Mouse (Mus musculus) urinary bladder, postnatal 4 days (tissue): ENCODE data around the gene St14.

Experiments used
- DNase-seq, 2 experiments: peaks; one replicate each; pipeline ENCODE4 v3.0.0; 2021 to 2022; ENCODE audit warnings: low spot score in 2 of 2

The St14 gene

DNA sequence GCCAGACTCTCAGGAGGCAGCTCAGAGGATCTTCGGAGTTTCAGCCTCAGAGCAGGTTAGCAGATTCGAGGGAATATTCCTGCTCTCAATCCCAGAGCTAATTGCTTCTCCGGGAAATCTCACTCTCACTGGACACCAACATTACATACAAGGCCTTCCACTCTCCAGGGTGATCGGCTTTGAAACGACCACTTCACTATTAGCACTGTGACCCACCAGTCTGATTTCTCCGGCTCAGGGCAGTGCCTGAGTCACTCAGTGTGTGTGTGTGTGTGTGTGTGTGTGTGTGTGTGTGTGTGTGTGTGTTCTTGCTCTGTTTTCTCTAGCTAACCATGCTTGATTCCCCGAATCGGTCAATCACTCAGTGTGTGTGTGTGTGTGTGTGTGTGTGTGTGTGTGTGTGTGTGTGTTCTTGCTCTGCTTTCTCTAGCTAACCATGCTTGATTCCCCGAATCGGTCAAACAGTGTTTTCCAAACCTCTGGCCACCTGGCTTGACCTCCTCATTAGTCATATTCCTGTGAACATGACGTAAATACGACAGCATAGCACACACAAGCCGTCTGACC lies 9.1 kb downstream of the St14 start:
- DNase-seq: no peak

- DNase-seq: no peak
These were observed 11.1 kb downstream of the St14 start for GRCm38 (mm10) chr9:31120533-31120915.

- DNase-seq: no peak
These were observed 11.6 kb downstream of the St14 start for GRCm38 (mm10) chr9:31119882-31120532.

DNA sequence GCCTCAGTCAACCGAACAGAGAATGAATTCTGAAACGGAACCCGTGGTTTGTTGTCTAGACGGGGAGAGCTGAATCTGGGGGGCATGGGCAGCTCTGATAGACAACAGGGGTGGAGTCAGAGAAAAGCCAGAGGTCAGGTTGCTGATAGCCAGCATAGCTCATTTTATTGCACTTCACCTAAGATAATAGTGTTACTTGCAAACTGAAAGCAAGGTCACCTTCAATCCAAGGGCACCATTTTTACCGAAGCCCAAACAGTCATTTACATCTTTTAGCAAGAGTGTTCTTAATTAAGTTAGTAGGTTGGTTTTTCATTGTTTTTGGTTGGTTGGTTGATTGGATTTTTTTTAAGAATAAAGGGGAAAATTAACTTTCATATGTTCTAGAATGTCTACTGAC lies 12.2 kb downstream of the St14 start:
- DNase-seq: no peak

DNA sequence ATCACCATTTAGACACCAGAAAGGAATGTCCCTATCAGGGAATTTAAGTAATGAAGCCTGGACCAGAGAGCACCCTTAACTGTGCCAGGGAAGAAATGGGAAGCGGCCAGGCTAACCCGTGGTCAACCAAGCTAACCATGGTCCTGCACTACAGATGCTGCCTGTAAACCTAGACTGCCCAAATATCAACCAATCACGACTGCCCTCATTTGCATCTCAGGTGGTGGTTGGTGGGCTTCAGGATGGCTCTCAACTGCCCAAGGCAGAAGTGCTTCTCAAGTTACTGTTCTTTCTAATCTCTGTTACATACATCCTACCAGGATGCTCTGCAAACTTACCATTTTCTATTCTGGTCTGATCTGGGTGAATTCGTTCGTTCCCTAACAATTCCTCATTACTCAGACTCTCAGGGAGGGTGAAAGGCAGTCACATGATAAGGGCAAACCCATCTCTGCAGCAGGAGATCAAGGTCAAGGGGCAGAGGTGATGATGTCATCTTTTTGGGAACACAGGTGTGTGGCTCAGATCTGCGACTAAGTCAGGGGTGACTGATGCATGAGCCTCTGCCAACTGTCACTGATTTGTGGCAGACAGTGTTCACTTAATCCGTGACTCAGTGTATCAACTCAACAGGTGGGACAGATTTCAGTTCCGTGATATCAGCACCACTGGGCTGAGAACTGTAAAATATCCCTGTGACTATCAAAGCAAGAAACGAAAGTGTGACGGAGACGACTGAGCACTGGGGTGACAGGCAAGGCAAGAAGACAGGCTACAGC lies 12.9 kb downstream of the St14 start:
- DNase-seq: no peak

DNA sequence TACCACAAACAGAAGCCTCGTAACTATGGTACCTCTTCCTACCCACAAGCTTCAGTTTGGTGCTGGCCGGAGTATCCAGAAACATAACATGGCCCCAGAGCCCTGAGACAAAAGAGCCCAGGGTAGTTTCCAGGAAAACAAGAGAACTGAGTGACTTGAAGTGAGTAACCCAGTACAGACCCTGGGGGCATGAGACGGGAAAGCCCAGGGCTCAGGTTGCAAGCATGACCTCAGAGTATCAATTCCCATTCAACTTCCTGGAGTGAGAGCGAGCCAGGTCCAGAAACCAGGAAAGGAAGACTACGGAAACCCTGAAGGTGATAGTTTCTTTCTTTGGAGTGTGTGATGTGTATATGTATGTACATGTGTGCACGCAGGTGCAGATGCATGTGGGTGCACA lies 14.2 kb downstream of the St14 start:
- DNase-seq: no peak

- no peak for DNase-seq
These were observed 14.6 kb downstream of the St14 start for GRCm38 (mm10) chr9:31117088-31117487.

DNA sequence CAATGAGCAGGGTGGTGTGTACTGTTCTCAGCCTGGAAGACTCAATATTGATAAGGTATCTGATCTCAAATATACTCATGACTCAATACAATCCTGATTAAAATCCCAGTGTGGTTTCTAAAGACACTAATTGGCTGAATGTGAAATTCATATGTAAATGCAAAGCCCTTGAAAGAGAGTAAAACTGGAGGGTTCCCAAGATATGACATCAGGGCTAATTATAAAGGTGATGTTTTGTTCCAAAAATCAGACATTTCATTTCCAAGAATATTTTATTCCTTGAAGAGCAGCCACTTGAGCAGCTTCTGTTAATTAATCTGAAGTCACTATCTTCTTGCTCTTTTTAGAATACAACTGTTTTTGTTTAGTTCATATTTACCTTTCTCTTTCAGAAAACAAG lies 16.1 kb downstream of the St14 start:
- no peak for DNase-seq

DNA sequence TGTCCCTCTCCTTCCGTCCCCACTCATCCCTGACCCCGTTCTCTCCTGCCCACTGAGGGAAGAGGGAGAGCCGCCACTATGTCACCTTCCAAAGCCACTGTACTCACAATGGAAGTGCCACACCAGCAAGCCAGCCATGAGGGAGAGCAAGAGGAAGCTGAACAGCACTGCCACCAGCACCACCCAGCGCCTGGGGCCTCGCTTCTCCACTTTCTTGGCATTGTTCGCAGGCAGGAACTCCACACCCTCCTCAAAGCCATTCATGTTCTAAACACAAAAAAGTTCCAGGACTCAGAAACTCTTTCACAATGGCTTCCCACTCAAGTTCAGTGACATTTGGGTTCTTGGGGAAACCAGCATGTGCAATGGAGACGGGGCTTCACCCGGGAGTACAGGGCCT lies 23.2 kb downstream of the St14 start:
- DNase-seq: no peak

GRCm38 (mm10) chr9:31098118-31098517 lies 33.5 kb downstream of the St14 start:
- DNase-seq: no peak

DNA sequence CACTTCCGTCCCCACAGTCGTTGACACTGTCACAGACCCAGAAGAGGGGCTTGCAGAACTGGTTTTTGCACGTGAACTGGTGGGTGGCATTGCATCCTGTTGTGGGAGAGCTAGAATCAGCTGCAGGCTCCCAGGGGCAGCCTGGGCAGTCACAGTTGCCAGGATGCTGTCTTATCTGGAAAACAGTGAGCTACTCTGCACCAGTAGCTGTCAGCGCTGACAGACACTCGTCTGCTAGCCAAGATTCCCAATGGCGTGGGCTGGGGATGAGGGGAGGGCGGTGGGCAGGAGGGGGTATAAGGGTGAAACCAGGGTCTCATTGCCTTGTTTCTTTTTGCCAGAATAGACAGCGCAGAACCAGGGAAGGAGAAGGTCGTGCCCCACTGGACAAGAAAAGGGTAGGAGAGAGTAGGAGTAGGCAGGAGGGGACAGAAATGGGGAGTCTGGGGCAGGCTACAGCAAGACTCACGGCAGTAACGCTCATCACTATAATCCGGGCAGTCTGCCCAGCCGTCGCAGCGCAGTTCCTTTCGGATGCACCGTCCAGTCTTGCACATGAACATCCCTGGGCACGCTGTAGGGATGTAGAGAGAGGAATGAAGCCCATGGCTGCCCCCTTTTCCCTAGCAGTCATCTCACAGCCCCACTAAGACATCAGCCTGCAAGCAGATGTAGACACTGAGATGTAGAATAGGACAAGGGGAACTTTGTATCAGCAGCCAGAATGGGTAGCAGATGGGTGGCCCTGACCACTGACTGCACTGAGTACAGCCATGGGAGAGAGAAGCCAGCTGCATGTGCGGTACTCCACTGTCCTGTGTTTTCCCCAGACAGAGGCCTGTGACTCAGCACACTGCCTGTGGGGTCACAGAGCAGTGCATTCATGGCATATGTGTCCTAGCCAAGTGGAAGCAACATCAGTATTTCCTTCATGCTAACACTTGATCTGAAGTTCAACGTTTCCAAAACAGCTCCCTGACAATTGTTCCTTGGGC lies 34.3 kb downstream of the St14 start:
- no peak for DNase-seq

GRCm38 (mm10) chr9:31092833-31093195 lies 38.8 kb downstream of the St14 start:
- peak; percentile 15 to 57 for DNase-seq

DNA sequence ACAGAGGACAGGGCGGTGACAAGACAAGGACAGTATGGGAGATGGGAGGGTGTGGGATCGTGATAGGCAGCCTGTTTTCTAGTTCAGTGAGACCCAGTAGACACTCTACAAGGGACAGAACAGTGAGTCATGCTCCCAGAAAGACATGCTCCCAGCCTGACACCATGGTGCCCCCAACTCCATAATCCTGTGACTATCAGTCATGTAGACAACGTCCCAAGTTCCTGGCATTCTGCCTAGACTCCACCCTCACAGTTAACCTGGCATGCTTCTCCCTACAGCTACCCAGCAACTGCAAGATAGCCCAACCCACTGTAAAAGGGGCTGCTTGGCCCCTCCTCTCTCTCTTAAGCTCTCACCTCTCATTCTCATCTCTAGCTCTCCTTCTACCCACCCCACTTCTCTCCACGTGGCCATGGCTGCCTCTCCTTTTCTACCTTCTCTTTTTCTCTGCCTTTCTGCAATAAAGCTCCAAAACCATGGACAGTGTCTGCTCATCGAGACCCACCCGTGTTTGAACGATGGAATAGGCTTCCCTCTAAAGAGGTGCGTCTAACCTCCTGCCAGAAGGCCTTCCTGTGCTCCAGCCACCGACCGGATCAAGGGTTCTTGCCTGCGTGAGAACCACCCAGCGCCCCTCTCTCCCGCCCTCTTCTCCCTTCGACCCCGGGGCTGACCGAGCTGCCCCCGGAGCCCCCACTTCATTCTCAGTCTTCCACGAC lies 39.4 kb downstream of the St14 start:
- peak; percentile 15 to 57 for DNase-seq

- DNase-seq: peak; percentile 16 to 55
These were observed 40.5 kb downstream of the St14 start for GRCm38 (mm10) chr9:31091162-31091581.

DNA sequence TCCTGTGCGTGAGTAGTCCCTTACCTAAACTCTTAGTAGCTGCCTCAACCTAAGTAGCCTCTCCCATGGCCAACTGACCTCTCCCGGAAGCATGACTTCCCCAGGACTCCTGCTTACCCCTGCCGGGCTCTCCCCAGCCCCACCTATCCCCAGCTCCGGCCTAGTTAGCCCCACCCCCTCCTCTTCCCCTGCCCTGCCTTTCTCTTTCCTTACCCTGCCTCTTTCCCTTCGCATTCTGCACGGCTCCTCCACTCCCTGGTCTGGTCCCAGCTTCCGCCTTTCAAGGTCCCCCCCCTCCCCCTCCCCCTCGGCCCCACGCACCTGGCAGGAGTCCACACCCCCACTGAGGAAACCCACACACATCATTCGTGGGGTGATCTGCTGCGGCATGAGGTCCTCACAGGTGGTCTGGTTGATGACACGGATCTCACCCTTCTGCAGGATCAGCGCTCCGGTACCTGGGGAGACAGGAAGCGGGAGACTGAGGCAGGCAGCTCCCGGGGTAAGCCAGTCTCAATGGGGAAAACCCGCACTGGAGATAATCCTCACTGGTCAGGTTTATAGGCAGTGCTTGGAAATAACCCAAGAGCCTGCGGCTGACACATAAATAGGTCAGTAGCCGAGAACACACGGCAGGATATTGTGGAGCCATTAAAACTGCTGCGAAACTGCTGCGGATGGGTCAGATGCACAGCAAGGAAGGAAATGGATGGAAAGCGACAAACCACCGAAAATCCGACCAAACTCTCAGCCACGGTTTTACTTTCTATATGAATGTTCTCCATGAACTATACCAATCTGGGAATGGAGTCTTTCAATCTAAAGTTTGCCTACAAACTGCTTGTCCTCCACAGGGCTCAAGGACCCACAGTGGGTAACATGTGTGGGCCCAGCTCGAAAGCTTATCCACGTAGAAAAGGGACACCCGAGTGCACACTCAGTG lies 41.3 kb downstream of the St14 start:
- peak; percentile 15 to 54 for DNase-seq

GRCm38 (mm10) chr9:31089541-31089940 lies 42.1 kb downstream of the St14 start:
- DNase-seq: peak; percentile 11 to 56

DNA sequence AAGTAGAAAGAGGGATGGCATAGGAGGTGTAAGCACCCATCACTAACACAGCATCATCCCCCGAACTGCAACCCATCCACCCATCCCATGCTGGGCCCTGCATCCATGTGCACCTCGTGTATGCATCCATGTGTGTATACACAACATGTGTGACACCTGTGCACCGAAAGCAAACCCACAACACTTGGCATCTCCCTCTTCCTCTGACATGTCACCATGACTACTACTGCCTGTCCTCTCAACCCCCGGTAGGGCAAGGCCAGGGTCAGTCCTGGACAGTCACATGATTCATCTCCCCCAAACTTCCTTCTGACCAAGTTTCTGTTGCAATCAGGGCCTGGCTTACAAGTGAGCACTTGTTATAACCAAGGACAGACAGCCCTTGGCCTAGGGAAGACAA lies 42.8 kb downstream of the St14 start:
- DNase-seq: peak; percentile 14 to 55

GRCm38 (mm10) chr9:31088116-31088515 lies 43.5 kb downstream of the St14 start:
- peak; percentile 11 to 35 for DNase-seq

GRCm38 (mm10) chr9:31087466-31087865 lies 44.2 kb downstream of the St14 start:
- peak in 1 of 2 experiments; percentile 15 for DNase-seq

DNA sequence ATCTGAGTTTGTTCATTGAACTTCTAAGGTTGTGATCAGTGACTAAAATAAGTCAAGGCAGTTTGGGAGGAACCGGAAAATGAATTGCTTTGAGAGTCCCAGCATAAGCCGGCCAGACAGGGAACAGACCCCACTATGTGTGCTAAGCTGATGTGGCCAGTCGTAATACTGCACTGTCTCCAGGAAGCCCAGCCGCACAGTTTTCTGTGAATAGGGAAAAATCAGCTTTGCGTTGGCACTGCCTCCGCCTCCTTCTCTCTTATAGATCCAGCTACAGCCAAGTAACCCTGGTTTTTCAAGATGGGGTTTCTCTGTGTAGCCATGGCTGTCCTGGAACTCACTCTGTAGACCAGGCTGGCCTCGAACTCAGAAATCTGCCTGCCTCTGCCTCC lies 44.9 kb downstream of the St14 start:
- DNase-seq: peak in 1 of 2 experiments; percentile 35
